Mouse (Mus musculus): ENCODE data around the gene Ascc2.
A peak's percentile ranks its signal among the peaks of the same experiment; 100 is the strongest.
"Not testable (repeated sequence)": the region's sequence is repeated elsewhere in the genome, so short reads cannot be mapped to it uniquely, and the experiment has no call there.

Ascc2 gene

GRCm38 (mm10) chr11:4633420-4633819 lies 4.1 kb upstream of the Ascc2 start:
- DNase-seq (ENCODE audit: low spot score in 2 of 2), result no peak

DNA sequence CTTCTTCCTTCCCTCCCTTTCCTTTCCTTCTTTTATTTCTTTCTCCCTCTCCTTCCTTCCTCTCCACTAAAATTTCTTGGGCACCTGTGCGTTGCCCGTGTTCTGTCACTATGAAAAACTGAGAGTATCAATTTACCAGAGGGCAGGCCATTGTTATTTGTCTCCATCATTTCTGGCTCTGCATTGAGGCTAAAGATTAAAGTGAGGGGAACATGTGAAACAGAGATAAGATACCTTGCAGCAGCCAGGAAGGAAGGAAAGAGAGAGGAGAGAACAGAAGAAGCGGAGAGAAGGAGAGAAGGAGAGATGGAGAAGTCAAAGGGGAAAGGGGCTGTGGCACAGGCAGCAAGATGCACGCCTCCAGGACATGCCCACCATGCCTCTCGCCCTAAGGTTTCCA lies 3.2 kb upstream of the Ascc2 start:
- no peak for DNase-seq (ENCODE audit: low spot score in 2 of 2)

DNA sequence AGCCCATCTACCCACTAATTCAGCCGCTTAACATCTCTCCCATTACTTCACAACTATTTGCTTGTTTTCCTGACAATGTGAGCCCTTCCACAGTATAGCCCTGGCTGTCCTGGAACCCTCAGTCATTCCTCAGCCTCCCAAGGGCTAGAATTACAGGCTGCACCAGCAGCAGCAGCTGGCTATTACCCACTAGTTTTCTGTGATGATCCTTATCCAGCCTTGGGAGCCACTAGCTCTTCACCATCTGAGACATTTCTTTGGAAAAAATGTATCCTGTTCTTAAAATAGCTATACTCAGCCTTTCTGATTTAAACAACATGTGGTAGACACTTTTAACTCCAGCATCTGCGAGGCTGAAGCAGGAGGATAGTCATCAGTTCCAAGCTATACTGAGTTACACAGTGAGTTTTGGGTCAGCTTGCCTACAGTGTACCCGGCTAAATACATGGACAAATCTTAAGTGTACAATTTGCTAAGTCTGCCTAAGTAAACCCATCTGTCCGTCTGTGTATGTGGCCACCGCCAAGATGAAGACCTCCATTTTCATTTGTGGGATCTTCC lies 685 bp upstream of the Ascc2 start:
- DNase-seq (ENCODE audit: low spot score in 2 of 2), result peak; percentile 13 to 21

- no peak for DNase-seq (ENCODE audit: low spot score in 2 of 2)
These were observed 714 bp downstream of the Ascc2 start for GRCm38 (mm10) chr11:4638261-4638660.

GRCm38 (mm10) chr11:4641185-4641584 lies 3.6 kb downstream of the Ascc2 start:
- no peak for DNase-seq (ENCODE audit: low spot score in 2 of 2)

- DNase-seq (ENCODE audit: low spot score in 2 of 2), result no peak
These were observed 6.2 kb downstream of the Ascc2 start for GRCm38 (mm10) chr11:4643722-4644121.

DNA sequence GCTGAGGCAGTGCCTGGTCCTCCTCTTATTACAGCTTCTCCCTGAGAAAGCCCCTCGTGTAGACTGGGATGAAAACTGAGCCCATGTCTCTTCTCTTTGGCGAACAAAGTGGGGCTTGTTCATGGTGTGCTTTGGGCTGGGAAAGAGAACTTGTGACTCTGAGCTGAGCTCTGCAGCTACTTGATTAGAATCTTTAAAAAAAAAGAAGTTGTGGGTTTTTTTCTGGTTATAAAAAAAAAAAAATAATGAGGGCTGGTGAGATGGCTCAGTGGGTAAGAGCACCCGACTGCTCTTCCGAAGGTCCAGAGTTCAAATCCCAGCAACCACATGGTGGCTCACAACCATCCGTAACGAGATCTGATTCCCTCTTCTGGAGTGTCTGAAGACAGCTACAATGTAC lies 7.6 kb downstream of the Ascc2 start:
- not testable (repeated sequence) for DNase-seq (ENCODE audit: low spot score in 2 of 2)

DNA sequence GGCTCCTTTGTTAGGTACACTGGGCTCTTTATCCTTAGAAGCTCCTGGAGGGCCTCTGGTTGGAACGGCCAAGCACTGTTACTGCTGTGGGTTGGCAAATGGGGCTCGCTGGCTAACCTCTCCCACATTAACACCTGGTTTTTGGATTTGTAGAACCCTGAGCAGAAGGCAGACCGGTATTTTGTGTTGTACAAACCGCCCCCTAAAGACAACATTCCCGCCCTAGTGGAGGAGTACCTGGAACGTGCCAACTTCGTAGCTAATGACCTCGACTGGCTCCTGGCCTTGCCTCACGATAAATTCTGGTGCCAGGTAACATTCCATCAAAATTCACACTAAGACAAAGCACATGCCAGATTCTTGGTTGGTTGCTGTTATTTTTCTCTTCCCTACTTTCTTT lies 8.9 kb downstream of the Ascc2 start:
- DNase-seq (ENCODE audit: low spot score in 2 of 2), result no peak

DNA sequence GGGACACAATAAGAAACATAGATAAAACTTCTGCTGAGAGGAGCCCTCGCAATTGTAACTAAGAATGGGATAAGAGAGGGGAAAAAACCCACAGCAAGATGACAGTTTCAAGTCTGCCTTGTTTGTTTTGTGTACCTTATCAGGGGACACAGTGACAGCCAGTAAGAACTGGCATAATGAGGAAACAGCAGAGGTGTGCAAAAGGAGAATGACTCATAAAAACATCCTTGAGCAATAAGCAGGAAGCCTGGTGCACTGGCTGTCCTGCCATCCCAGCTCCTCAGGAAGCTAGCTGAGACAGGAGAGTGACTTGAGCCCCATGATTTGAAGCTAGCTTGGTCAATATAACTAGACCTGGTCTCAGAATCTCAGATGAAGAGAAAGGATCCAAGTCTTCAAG lies 22.3 kb downstream of the Ascc2 start:
- DNase-seq (ENCODE audit: low spot score in 2 of 2), result no peak

- DNase-seq (ENCODE audit: low spot score in 2 of 2), result no peak
These were observed 22.9 kb downstream of the Ascc2 start for GRCm38 (mm10) chr11:4660309-4661025.

- DNase-seq (ENCODE audit: low spot score in 2 of 2), result peak; percentile 18 to 20
These were observed 23.8 kb downstream of the Ascc2 start for GRCm38 (mm10) chr11:4661324-4661723.

DNA sequence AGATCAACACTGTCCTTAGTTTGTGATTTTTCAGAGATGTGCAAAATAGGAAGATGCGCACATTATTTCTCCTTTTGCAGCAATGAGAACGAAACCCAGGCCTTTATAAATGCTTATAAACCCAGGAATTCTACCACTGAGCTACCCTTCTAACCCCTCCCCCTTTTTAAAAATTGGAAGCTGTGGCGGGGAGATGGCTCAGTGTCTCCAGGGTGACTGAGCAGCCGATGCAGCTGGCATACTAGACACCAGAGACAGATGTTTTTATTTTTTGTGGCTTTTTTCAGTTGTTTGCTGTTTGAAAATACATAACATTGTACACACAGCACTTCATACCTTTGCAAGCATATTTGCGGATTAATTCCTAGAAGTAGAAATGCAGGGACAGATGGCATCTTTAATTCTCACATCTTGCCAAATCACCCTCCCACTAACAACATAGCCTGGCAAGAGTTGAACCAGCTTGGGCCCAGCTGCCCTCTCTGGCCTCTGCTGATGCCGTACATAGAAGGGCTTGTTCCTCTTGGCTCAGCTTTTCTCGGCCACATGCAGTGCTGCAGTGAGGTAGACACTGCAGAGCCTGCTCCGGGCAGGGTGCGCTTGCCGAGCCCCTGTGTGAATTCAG lies 24.4 kb downstream of the Ascc2 start:
- DNase-seq (ENCODE audit: low spot score in 2 of 2), result peak; percentile 22 to 36

DNA sequence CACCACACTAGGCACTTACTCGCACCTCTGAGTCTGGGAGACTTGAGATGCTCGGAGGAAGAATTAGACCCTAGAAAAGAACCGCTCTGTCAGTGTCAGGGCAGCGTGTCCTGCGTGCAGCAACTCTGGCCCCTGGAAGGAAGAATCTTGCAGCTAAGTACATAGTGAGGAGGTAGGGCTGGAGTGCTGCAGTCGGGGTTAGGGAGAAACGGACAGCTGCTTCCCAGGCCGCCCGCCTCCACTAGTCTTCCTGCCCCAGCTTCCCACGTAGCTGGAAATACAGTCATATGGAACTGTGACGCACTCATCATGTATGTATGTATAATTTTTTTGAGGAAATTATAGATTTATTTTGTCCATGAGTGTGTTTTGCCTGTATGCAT lies 24.9 kb downstream of the Ascc2 start:
- peak in 1 of 2 experiments; percentile 17 for DNase-seq (ENCODE audit: low spot score in 2 of 2)

GRCm38 (mm10) chr11:4671736-4672135 lies 34.2 kb downstream of the Ascc2 start:
- no peak for DNase-seq (ENCODE audit: low spot score in 2 of 2)

DNA sequence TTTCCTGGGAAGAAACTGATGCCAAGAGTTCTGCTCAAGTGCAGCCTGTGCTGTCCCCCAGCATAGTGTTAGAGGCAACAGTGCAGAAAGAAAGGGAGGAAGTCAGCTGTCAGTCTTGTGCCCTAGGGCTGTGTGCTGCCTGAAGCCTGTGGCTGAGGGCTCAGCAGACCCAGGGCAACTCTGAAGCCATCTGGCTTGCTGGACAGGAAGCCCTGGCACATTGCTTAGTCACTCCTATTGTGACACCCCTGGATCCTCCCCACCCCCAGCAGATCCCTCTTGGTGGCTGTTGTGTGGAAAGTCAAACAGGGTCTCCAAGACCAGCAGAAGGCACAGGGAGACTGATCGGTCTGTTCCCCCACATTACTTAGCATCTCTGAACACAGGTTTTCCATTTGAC lies 37.0 kb downstream of the Ascc2 start:
- DNase-seq (ENCODE audit: low spot score in 2 of 2), result no peak

DNA sequence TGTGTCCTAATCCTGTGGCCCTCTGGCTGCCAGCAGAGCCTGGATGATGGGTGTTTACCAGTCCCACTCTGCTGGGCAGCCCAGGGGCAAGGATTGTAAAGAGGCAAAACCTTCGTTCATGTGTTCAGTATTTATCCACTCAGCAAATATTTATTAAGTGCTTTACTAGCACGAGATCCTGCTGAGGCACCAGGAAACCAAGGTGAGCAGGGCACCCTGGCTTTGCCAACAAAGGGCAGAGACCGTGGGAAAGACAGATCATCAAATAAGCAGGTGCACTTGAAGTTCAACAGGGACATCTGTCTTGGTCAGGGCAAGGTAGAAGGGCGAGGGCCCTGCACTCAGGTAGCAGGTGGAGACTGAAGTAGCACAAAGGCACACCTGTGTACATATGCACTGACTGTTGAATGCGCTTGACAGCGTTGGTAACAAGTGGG lies 37.6 kb downstream of the Ascc2 start:
- no peak for DNase-seq (ENCODE audit: low spot score in 2 of 2)

GRCm38 (mm10) chr11:4675693-4676092 lies 38.1 kb downstream of the Ascc2 start:
- no peak for DNase-seq (ENCODE audit: low spot score in 2 of 2)

DNA sequence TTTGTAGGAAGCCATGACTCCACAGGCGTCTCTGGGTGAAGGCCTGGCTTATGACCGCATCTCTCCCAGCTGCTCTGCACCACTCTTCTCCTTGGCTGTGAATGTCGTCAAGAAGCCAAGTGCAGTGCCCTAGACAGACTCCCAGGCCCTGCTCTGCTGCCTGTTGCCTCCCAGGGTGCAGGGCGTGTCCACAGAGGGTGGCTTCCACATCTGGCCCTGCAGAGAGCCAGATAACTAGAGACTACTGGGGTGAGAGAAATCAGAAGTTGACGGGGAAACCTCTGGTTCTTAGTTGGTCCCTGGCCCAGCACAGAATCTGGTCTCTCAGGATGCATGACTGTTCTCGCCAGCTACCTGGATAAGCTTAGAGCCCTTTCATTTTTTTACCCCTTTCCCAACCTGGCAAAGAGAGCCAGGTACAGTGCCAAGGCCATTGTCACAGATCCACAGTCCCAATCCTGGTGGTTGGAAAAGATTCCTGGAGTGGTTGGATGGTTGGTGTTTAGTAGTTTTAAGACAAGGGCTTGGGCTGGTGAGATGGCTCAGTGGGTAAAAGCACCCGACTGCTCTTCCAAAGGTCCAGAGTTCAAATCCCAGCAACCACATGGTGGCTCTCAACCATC lies 39.8 kb downstream of the Ascc2 start:
- no peak for DNase-seq (ENCODE audit: low spot score in 2 of 2)

DNA sequence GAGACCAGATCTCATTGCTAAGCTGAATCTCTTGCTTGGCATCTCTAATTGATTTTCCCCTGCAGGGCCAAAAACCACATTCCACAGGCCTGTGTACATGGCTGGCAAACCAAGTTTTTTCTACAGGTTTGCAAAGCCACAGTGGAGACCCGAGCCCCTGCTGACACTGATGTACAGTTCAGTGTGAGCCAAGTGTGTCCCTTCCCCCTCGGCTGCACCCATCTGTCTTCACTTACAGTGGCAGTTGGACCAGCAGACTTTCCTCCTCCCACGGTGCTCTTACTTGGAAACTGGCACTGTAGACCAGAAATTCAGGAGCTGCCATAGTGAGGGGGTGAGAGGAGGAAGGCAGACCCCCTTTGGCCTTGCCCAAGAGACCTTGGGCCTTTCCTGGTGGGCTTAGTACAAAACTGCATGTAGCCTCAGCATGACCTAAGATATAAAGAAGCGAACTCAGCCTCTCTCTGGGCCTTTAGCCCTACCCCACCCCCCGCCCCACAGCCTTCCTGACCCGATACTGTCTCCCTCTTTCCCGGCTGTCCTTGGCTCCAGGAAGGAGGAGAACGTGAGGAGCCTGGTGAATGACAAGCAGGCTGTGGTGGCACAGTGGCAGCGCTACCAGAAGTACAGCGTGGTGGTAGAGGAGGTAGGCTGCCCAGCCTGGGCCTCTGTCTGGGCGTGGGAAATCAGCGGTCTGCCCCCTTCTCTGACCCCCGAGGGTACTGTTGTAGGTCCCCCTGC lies 41.3 kb downstream of the Ascc2 start:
- DNase-seq (ENCODE audit: low spot score in 2 of 2), result peak; percentile 68 to 82

- DNase-seq (ENCODE audit: low spot score in 2 of 2), result peak; percentile 48 to 56
These were observed 41.9 kb downstream of the Ascc2 start for GRCm38 (mm10) chr11:4679441-4679832.

- DNase-seq (ENCODE audit: low spot score in 2 of 2), result no peak
These were observed 42.6 kb downstream of the Ascc2 start for GRCm38 (mm10) chr11:4680126-4680525.

DNA sequence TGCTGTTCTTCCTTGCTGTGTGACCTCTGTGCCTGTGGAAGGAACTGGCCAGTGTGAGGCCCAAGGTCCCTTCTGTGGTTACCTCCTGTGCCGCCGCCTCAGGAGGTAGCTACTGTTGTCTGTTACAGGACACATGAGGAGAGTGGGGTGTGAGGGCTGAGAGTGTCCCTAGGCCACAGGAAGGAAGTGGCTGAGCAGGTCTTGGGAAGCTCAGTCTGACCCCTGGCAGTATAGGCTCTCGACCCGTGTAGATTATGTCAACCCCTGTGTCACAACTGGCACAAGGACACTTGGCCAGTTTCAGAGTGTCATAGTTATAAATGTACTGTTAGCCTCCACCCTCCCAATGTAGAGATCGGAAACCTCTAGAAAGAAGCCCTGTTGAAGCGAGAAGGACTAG lies 46.0 kb downstream of the Ascc2 start:
- DNase-seq (ENCODE audit: low spot score in 2 of 2), result no peak

Measured in right cerebral cortex, adult 2 months (tissue).